Mouse (Mus musculus) WW6 (cell line): ENCODE measurements around the gene Emg1.
A peak's percentile ranks its signal among the peaks of the same experiment; 100 is the strongest.

Experiments
- DNase-seq: peaks from one replicate; pipeline ENCODE4 v3.0.0-alpha.2; 2013; ENCODE audit warnings: low read depth, low spot score

The Emg1 gene

DNA sequence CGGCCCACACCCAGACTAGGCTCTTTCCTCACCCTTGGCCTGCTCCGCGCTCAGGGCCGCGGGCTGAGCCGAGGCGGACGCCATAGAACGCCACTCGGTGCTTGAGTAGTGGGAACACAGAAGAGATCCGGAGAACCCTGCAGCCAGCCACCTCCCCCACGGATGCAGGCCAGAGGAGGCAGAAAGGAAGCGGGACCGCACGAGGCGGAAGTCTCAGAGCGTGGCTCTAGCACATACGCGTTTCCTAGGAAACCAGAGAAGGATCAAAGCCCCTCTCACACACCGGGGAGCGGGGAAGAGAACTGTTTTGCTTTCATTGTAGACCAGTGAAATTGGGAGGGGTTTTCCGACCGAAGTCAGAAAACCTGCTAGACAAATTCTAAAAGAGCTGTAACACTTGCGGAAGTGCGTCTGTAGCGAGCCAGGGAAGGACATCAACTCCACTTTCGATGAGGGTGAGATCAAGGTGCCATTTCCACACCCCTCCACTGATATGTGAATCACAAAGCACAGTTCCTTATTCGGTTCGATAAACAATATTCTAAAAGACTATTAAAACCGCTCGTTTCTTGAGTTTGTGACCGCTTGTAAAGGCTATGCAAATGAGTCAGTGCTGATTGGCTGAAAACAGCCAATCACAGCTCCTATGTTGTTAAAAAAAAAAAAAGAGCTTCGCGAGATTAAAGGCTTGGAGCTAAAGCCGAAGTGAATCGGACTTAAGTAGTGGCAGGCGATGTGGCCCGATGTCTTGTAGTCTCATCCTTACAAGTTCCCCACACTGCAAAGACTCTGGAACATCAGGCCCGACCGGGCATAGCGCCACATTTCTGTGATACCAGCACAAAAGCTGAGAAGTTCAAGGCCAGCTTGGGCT lies 29.1 kb upstream of the Emg1 start, which contains the start of gene Grcc10:
Gene Grcc10, minus strand, starts transcription at position 487 of the 874 bp plus-strand sequence.
- DNase-seq, result peak; percentile 98

GRCm38 (mm10) chr6:124740211-124740887 lies 28.4 kb upstream of the Emg1 start:
- peak; percentile 43 for DNase-seq

GRCm38 (mm10) chr6:124739231-124739796 lies 27.3 kb upstream of the Emg1 start:
- DNase-seq, result no peak

- DNase-seq, result peak; percentile 90
These were observed 26.6 kb upstream of the Emg1 start, which contains the start of gene Ptpn6 for GRCm38 (mm10) chr6:124738511-124739023. Ptpn6 (minus strand) TSS chr6:124738714.

DNA sequence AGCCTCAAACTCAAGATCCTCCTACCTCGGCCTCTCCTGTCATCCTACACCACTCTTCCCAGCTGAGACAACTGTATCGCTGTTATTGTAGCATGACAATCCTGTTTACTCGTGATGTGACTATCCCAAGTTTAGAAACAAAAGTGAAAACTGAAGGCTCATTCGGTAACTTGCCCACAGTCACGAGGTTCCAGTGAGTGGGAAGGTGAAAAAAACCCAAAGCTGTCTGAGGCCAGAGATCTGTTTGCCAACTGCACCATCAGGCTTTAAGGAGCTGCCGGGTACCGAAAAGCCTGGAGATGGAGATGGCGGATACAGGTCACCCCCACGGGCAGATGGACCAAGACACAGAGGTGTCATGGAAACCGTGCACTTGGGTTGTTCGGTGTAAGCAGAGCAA lies 25.1 kb upstream of the Emg1 start:
- no peak for DNase-seq

DNA sequence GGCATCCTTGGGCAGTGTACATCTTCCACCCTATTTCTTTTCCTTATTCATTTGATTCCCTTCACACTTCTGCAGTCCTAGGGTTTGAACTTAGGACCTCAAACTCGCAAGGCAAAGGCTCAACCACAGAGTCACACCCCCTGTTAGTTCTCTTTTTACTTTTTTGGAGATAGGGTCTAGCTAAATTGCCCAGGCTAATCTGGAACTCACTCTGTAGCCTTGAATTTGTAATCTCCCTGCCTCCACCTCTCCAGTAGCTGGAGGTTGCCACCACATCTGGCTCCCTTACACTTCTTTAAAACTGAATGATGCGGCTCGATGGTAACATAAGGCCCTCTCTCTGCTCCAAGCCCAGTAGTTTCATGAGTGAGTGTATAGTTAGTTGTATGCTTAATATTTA lies 22.4 kb upstream of the Emg1 start:
- DNase-seq, result no peak

GRCm38 (mm10) chr6:124732476-124733370 lies 20.7 kb upstream of the Emg1 start:
- no peak for DNase-seq

DNA sequence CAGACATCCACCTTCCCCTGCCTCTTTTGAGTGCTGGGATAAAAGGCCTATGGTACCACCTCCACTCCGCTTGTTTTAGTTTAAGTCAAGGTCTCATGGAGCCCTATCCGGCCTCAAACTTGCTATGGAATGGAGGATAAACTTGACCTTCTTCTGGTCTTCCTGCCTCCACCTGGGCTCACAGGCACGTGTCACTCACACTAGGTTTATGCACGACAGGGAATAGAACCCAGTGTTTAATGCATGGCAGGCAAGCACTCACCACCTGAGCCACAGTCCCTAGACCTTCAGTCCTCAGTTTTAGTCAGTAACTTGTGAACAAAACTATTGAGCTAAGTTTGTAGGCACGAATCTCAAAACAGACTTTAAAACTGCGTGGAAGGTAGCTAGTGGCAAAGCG lies 19.1 kb upstream of the Emg1 start:
- no peak for DNase-seq

- no peak for DNase-seq
These were observed 18.1 kb upstream of the Emg1 start for GRCm38 (mm10) chr6:124729850-124730705.

DNA sequence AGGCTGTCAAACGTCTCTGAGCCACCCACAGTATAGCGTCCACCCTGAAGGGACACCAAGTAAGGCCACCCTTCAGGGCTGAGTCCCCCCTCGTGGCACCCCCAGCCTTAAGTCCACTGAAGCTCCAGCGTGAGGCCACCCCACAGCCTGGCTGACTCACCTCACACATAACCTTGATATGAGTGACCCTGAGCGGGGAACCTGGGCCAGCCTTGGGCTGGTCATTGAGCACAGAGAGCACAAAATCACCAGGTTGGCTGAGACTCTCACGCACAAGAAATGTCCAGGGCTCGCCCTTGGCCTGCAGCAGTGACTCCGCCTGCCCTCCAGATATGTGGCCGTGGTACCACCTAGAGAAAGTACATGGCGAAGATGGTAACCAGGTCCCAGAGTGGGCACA lies 16.6 kb upstream of the Emg1 start:
- DNase-seq, result no peak

DNA sequence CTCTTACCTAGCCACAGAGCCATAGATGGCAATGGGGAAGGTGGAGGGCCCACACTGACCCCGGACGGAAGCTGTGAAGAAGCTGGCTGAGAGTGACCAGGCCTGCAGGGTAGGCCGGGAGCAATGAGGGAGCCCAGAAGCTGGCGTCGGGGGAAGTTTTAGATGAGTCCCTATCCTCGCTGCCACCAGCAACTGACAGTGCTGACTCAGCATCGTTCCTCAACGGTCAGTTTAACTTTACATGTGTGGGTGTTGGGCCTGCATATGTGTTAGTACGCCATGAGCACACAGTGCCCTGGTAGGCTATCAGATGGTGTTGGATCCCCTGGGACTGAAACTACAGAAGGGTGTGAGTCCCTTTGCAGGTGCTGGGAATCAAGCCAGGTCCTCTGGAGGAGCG lies 12.5 kb upstream of the Emg1 start:
- DNase-seq, result no peak

DNA sequence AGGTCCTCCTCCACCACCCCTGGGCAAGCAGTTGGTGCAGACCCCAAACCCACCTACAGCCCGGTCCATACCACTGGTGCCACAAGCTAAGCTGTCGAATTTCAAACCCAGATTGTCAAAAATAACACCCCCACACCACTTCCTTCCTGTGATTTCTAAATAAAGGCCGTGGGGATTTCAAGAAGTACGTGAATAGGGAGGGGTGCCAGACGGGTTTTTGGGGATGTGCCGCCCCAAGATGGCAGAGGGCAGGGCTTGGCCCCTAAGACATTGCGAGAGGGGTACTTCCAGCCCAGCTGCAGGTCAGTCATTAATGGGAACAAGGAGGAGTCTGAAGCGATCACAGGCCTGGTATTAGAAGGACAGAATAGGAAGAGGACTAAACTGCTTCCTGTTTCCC lies 11.6 kb upstream of the Emg1 start:
- no peak for DNase-seq

DNA sequence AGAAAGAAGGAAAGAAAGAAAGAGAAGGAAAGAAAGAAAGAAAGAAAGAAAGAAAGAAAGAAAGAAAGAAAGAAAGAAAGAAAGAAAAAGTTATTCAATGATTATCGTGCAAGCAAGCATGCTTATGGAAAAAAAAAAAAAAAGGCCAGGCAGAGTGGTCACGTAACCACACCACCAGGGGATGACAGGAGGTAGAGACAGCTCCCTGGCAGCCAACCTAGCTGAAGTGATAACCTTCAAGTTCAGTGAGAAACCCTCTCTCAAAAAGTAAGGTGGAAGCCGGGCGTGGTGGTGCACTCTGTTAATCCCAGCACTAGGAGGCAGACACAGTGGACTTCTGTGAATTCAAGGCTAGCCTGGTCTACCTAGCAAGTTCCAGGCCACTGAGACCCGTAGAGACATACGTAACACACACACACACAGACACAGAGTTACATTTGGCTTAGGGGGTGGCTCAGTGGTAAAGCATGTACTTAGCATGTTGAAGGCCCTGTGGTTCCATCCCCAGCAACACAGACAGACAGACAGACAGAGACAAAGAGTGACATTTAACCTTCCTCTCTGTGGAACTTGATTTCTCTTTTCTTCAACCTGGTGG lies 11.0 kb upstream of the Emg1 start:
- no peak for DNase-seq

DNA sequence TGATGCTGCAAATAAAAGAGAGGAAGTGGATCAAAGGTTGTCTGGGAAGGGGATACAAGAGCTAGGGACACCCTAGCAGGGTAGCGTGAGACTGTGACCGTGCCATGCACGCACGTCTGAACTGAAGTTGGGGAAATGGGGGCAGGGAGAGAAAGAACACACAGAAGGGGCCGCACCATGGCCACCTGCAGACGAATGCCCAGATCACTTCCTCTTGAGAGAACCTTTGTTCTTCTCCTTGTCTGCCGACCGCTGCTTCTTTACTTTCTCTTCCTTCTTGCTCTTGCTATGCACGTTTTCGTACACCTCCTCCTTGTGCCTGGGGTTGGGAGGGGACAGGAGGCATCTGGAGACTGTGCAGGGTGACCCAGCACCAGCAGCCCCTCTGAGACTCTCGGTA lies 8.9 kb upstream of the Emg1 start:
- DNase-seq, result no peak

- no peak for DNase-seq
These were observed 7.5 kb upstream of the Emg1 start for GRCm38 (mm10) chr6:124719354-124719978.

DNA sequence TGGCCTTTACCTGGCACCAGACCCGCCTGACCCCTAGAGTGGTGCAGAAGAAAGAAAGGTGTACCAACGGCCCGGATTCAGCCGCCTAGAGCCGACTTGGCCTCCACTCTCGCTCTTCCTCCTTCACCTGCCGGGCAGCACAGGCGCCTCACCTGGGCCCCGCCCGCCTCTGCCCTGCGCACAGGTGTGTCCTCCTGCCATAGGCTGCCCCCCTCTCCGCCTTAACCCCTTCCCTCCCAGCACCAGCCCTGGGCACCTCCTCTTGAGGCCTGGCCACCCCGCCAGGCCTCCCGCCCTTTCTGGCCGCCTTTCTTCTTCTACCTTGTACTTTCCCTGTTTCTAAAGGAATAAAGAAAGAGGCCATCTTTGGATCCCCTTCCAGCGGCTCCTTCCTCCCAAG lies 6.7 kb upstream of the Emg1 start:
- no peak for DNase-seq

DNA sequence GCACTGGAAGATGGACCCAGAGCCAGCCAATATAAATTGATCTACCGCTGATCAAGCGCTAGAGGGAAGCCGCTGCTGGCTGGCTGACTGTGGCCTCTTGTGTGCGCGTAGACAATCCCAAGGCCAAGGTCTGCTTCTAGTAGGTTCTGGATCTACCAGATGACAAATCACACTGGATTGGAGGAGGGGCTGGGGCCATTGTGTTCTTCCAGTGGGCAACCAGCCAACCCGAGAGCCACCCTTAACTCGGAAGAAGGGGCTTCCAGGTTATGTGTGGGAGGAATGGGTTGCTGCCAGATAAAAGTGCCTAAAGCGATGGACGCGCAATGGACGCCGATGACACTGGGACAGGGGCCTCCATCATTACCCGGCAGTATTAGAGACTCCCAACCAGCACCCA lies 6.0 kb upstream of the Emg1 start:
- no peak for DNase-seq

DNA sequence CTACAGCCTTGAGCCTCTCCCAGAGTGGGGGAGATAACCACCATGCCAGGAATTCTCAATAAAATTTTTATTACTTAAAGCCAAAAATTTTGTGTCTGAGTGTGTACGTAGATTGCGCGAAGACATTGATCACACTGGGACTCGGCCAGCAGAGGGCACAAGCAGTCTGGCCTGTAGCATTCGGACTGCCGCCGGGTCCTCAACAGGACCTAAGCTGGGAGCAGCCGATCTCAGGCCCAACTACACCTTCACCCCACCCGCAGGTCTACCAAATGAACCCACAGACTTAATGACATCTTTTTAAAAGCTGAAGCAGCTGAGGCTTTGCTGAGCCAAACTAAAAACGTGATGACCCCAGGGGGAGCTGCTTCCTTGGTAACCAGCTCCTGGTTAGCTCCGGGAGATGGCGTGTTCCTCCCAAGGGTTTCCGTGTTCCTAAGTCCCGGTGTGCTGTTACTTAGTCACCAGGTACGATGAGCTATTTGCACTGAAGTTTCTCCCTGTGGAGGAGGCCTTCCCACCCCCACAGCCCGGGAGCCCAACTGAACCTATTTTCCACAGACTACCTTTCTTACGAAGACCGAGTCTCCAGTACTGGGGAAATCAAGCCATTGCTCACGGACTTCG lies 5.0 kb upstream of the Emg1 start:
- DNase-seq, result no peak

DNA sequence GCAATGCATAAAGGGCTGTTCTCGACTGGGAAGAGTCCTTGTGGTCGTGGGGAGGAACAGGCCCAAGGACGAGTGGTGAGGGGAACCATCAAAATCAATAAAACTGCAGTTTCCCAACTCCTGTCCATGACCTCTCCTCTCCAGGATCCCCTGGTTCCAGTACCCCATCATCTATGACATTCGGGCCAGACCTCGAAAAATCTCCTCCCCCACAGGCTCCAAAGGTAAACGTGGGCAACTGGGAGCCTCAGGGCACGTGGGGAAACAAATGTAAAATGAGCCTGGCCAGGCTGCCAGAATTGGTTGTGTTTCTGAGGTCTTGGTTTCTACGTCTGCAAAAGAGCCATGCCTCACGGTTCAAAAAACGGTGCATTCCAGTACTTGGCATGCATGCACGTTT lies 940 bp upstream of the Emg1 start:
- DNase-seq, result no peak
